Mouse (Mus musculus) neural tube, embryonic 11.5 days (tissue): ENCODE measurements around the gene Slfn3. TPM values are rescaled to one million over a fixed set of nuclear protein-coding genes. Genes with fewer than 3 reads are reported as not detected.
A peak's percentile ranks its signal among the peaks of the same experiment; 100 is the strongest.
"Not testable (repeated sequence)": the region's sequence is repeated elsewhere in the genome, so short reads cannot be mapped to it uniquely, and the experiment has no call there.

Experiments used
- ATAC-seq: fragments of 200-750 bp; cut with Nextera tagmentation; 2 replicates; pipeline ENCODE4 v1.8.0; 2017; ENCODE audit warnings: moderate number of reproducible peaks, mild to moderate bottlenecking, moderate TSS enrichment, moderate library complexity; ENCODE audit not compliant: insufficient read depth, low FRiP score, low TSS enrichment
- DNase-seq: peaks from one replicate; pipeline ENCODE4 v3.0.0-alpha.2; 2015; ENCODE audit warnings: low spot score
- H3K27ac ChIP-seq: fragments of 300-500 bp; sonication (generic); 2 replicates; pipeline ENCODE4 v1.5.1; 2014; ENCODE audit warnings: low read depth, mild to moderate bottlenecking, low read length
- H3K27me3 ChIP-seq: fragments of 300-500 bp; sonication (generic); 2 replicates; pipeline ENCODE4 v1.6.1; 2014; ENCODE audit warnings: mild to moderate bottlenecking, low read length, mixed read lengths; ENCODE audit not compliant: control insufficient read depth, insufficient read depth
- H3K36me3 ChIP-seq: fragments of 300-500 bp; sonication (generic); 2 replicates; pipeline ENCODE4 v1.6.1; 2014; ENCODE audit warnings: mild to moderate bottlenecking, low read length, moderate library complexity, mixed read lengths; ENCODE audit not compliant: control insufficient read depth, insufficient read depth
- H3K4me1 ChIP-seq: fragments of 300-500 bp; sonication (generic); 2 replicates; pipeline ENCODE4 v1.6.1; 2014; ENCODE audit warnings: low read length, mixed read lengths; ENCODE audit not compliant: control insufficient read depth, insufficient read depth
- H3K4me2 ChIP-seq: fragments of 300-500 bp; sonication (generic); 2 replicates; pipeline ENCODE4 v1.6.1; 2014; ENCODE audit warnings: low read depth, mild to moderate bottlenecking, moderate library complexity
- H3K4me3 ChIP-seq: fragments of 300-500 bp; sonication (generic); 2 replicates; pipeline ENCODE4 v1.5.1; 2014; ENCODE audit warnings: low read depth, low read length
- H3K9ac ChIP-seq: fragments of 300-500 bp; sonication (generic); 2 replicates; pipeline ENCODE4 v1.6.1; 2014; ENCODE audit warnings: mild to moderate bottlenecking, low read length
- H3K9me3 ChIP-seq: fragments of 300-500 bp; sonication (generic); 2 replicates; pipeline ENCODE4 v1.6.1; 2016; ENCODE audit warnings: low read length; ENCODE audit not compliant: control insufficient read depth
- WGBS: fragments of 180-500 bp; shearing (Covaris S2); extraction: QIAGEN DNeasy Blood & Tissue Kit; methylation state at CpG from one replicate; pipeline ENCODE4 v1.1.7; 2014; 5-methylcytosine and 5-hydroxymethylcytosine counted together
- polyA plus RNA-seq: library from polyadenylated mRNA; unstranded; fragments of >200 nt; fragmentation: Nextera tagmentation; extraction: Ambion mirVana; gene quantifications from 2 replicates; pipeline ENCODE4 v1.2.1, GENCODE M21; 2014

The Slfn3 gene
- polyA plus RNA-seq: not detected in 2 replicates

- DNase-seq (no peak), ATAC-seq (no peak)
- no peak within 1 kb of the TSS for H3K9ac ChIP-seq
- H3K4me3 ChIP-seq: no peak within 1 kb of the TSS
- WGBS: 82% methylated on average over 12 of the region's 12 CpGs
- H3K27ac ChIP-seq: no peak within 1 kb of the TSS
- no peaks in the 10 kb centered on the region for H3K27me3 ChIP-seq
- H3K4me2 ChIP-seq: no peak within 1 kb of the TSS
- H3K36me3 ChIP-seq: no peaks in the 10 kb centered on the region
- H3K4me1 ChIP-seq: no peaks in the 10 kb centered on the region
- H3K9me3 ChIP-seq: no peaks in the 10 kb centered on the region
Observed at GRCm38 (mm10) chr11:83191134-83191893, at the start of gene Slfn3. Slfn3 (plus strand) TSS chr11:83191330.

GRCm38 (mm10) chr11:83148939-83149338, 42.2 kb upstream of the Slfn3 start:
- not testable (repeated sequence) for H3K4me3 ChIP-seq, H3K4me1 ChIP-seq, ATAC-seq, H3K9me3 ChIP-seq, H3K27me3 ChIP-seq, H3K27ac ChIP-seq, H3K9ac ChIP-seq, H3K36me3 ChIP-seq, H3K4me2 ChIP-seq, DNase-seq
- WGBS: no CpG with 5 or more reads among the region's 1 CpGs

- no peak within 1 kb of the TSS for H3K4me2 ChIP-seq
- no peak within 1 kb of the TSS for H3K9ac ChIP-seq
- H3K27ac ChIP-seq: no peak within 1 kb of the TSS
- no peaks in the 10 kb centered on the region for H3K9me3 ChIP-seq
- ATAC-seq: no peak
- no peaks in the 10 kb centered on the region for H3K36me3 ChIP-seq
- WGBS: 92% methylated on average over 12 of the region's 12 CpGs
- DNase-seq: no peak
- no peaks in the 10 kb centered on the region for H3K4me1 ChIP-seq
- H3K4me3 ChIP-seq: no peak within 1 kb of the TSS
- H3K27me3 ChIP-seq: no peaks in the 10 kb centered on the region
Observed at GRCm38 (mm10) chr11:83174948-83175539, 16.1 kb upstream of the Slfn3 start, which contains the start of gene Slfn4. Slfn4 (plus strand) TSS chr11:83175186.

DNA sequence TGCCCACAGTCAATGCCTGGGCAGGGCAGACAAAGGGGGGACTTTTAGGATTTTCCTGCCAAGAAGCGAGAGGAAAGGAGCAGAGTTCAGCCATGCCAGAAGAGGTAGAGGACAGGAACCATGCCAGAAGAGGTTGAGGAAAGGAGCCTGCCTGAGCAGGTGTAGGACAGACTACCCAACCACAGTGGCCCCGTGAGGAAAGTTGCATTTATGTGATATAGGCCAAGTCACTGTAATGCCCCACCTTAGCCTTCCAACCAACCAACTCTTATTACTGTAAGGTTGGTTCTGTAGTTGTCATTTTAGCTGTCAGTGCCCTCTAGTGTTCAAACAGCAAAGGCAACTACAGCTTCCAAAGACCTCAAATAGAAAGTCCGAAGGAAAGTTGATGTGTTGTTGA, 871 bp downstream of the Slfn3 start:
- H3K9ac ChIP-seq: no peak overlapping the region
- H3K4me1 ChIP-seq: no peaks in the 10 kb centered on the region
- H3K9me3 ChIP-seq: no peaks in the 10 kb centered on the region
- no peak overlapping the region for H3K27ac ChIP-seq
- no peaks in the 10 kb centered on the region for H3K27me3 ChIP-seq
- H3K36me3 ChIP-seq: no peaks in the 10 kb centered on the region
- no peak overlapping the region for H3K4me3 ChIP-seq
- ATAC-seq: no peak
- WGBS: 64% methylated on average over 3 of the region's 3 CpGs
- H3K4me2 ChIP-seq: no peak overlapping the region
- DNase-seq: peak; percentile 14

GRCm38 (mm10) chr11:83205002-83205401, 13.9 kb downstream of the Slfn3 start:
- no peak for DNase-seq
- Histone ChIP-seq H3K27me3 (no peaks in the 10 kb centered on the region), H3K4me2 (no peak overlapping the region), H3K4me1 (no peaks in the 10 kb centered on the region), H3K36me3 (no peaks in the 10 kb centered on the region), H3K4me3 (no peak overlapping the region), H3K9me3 (no peaks in the 10 kb centered on the region), H3K9ac (no peak overlapping the region), H3K27ac (no peak overlapping the region)
- no peak for ATAC-seq

- H3K4me3 ChIP-seq: no peak overlapping the region
- H3K4me2 ChIP-seq: no peak overlapping the region
- 86% methylated on average over 1 of the region's 1 CpGs for whole genome bisulfite sequencing
- no peaks in the 10 kb centered on the region for H3K27me3 ChIP-seq
- no peaks in the 10 kb centered on the region for H3K9me3 ChIP-seq
- no peak for ATAC-seq
- no peak for DNase-seq
- no peaks in the 10 kb centered on the region for H3K4me1 ChIP-seq
- H3K9ac ChIP-seq: no peak overlapping the region
- no peaks in the 10 kb centered on the region for H3K36me3 ChIP-seq
- no peak overlapping the region for H3K27ac ChIP-seq
Observed at GRCm38 (mm10) chr11:83216119-83216518, 25.0 kb downstream of the Slfn3 start.

GRCm38 (mm10) chr11:83221328-83221877, 30.3 kb downstream of the Slfn3 start:
- no peak overlapping the region for H3K9ac ChIP-seq
- no peak for ATAC-seq
- no peak for DNase-seq
- no peaks in the 10 kb centered on the region for H3K4me1 ChIP-seq
- no peak overlapping the region for H3K27ac ChIP-seq
- no peak overlapping the region for H3K4me3 ChIP-seq
- H3K9me3 ChIP-seq: no peaks in the 10 kb centered on the region
- no peaks in the 10 kb centered on the region for H3K36me3 ChIP-seq
- H3K4me2 ChIP-seq: no peak overlapping the region
- WGBS: 91% methylated on average over 1 of the region's 1 CpGs
- no peaks in the 10 kb centered on the region for H3K27me3 ChIP-seq

GRCm38 (mm10) chr11:83223367-83223766, 32.2 kb downstream of the Slfn3 start:
- DNase-seq (no peak), ATAC-seq (no peak)
- Histone ChIP-seq H3K27me3 (no peaks in the 10 kb centered on the region), H3K9ac (no peak overlapping the region), H3K9me3 (no peaks in the 10 kb centered on the region), H3K36me3 (no peaks in the 10 kb centered on the region), H3K4me3 (no peak overlapping the region), H3K4me2 (no peak overlapping the region), H3K4me1 (no peaks in the 10 kb centered on the region), H3K27ac (no peak overlapping the region)
- 89% methylated on average over 7 of the region's 7 CpGs for WGBS

- H3K9me3 ChIP-seq, H3K4me2 ChIP-seq, H3K4me1 ChIP-seq, H3K36me3 ChIP-seq, H3K27ac ChIP-seq, ATAC-seq, H3K27me3 ChIP-seq, DNase-seq, H3K9ac ChIP-seq, H3K4me3 ChIP-seq: not testable (repeated sequence)
- 84% methylated on average over 5 of the region's 5 CpGs for WGBS
Observed at GRCm38 (mm10) chr11:83223793-83224192, 32.7 kb downstream of the Slfn3 start.
